Mouse (Mus musculus): ENCODE results near the gene Sergef.

Sergef gene

DNA sequence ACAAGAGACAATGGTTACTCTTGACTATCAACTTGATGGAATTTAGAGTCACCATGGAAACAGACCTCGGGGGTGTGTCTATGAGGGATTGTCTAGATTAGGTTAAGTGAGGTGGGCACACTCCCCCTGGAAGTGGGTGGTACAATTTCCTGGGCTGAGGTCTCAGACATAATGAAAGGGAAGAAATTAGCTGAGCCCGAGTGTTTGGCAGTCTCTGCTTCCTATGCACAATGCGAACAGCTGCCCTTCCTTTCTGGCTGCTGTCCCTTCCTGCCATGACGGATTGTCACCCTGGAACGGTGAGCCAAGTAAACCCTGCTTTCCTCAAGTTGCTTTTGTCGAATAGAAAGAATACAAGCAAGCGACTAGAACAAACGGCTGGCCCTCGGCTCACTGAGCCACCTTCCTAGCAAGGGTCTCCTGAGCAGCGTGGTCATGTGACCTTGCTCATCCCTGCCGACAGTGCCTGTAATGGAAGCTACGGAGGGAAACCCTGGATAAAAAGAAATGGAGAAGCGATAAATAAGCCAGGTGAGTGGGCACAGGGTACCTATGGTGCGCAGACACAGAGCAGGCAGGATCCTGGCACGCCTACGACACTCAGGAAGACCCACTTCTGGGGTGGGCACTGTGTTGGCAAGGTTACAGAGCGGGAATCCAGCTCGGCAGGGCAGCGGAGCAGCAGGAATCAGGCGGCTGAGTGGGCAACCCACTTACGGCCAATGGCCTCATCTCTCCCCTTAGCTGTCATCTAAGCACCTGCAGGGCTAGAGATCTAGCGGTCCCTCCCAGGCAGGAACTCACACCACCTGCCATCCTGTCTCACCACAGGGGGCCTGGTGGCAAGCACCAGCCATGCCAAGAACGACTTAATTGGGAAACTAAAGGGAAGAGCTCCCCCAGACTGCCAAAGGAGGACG lies 130.0 kb downstream of the Sergef start:
- intact Hi-C loops (cut with DNase I) = no loop called here

GRCm38 (mm10) chr7:46508590-46509318 lies 130.9 kb downstream of the Sergef start:
- intact Hi-C loops (cut with DNase I) = no loop called here

DNA sequence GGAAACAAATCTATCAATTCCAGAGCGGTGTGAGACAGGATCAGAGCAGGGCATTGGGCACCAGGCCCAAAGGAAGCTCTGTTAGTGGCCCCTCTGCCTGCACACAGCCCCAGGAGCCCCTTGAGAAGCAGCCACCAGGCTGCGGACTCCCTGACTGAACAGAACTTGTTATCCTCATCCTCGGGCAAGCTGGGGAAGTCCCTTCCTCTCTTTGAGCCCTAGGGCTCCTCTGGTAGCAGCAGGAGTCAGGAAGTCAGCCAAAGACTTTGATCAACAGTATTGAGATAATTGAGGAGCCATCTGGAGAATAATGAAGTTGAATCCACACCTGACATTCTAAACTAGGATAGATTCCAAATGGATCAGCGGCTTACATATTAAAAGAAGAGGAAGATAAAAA lies 135.4 kb downstream of the Sergef start:
- intact Hi-C loops (cut with DNase I) = no loop called here

GRCm38 (mm10) chr7:46502650-46503049 lies 137.0 kb downstream of the Sergef start:
- intact Hi-C loops (cut with DNase I) = no loop called here

DNA sequence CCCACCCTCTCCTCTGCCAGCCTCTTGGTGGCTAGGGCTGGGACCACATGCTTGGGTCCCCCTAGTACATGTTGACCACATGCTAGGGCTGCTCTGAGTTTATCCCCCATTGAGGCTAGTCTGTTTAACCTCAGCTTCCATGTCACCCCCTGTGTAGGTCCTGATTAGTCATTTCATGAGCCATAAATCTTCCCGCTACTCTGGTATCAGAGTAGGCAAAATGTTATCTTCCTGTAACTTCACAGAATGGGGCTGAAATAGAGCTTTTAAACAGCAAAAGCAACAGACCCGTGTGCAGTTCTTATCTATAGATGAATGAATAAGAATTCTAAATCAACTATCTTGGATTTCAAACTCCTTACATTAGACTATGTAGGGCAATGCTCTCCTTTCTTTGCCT lies 138.1 kb downstream of the Sergef start:
- intact Hi-C loops (cut with DNase I) = no loop called here

DNA sequence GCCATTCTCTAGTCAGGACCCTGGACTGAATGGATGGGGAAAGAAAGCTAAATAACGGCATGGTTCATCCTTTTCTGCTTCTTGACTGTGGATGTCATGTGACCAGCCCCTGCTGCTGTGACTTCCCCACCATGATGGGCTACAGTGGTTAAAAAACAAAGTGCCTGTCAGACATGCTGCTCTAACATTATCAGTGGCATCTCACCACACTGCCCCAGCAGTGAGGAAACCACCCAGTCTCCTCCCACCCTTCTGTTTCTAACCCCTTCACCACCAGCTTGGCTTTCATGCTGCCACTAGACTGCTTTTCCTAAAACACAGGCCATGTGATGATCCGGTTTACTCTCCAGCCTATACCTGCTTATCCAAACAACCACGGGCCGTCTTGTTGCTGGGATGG lies 140.0 kb downstream of the Sergef start:
- intact Hi-C loops (cut with DNase I) = no loop called here

- intact Hi-C loops (cut with DNase I) = no loop called here
Measured at GRCm38 (mm10) chr7:46492134-46492678, 147.4 kb downstream of the Sergef start.

GRCm38 (mm10) chr7:46487354-46487753 lies 152.3 kb downstream of the Sergef start:
- intact Hi-C loops (cut with DNase I) = no loop called here

DNA sequence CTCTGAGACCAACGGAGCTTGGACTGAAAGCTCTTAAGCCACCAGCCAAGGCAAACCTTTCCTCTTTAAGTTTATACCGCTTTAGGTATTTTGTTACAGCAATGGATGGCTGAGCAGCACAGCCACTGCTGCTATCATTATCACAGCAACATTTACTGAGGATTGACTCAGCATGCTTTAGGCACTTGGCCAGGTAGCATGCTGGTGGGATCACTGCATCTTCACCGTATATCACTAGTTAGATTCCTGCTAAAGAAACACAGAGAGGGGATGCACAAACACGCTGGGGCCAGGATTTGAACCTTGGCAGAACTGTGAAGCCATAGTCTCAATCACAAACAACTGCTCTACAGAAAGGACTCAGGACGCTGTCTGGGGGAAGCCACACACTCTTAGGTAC lies 152.8 kb downstream of the Sergef start:
- intact Hi-C loops (cut with DNase I) = no loop called here

DNA sequence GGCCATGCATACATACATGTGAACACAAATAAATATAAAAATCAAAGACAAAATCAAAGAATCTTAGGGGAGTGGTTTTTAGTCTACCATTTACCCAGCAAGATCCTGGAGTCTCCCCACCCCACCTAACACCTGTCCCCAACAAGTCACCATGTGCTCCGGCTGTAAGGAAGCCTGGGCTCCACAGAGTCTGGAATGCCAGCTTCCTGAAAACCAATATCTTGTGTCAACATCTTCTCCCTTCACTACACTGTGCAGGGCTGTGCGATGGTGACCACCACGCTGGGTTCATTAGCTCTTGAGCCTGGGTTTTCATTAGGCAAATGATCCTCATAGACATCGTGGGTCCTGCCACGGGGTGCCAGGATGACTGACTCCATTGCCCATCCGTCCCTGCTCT lies 155.4 kb downstream of the Sergef start:
- intact Hi-C loops (cut with DNase I) = no loop called here

DNA sequence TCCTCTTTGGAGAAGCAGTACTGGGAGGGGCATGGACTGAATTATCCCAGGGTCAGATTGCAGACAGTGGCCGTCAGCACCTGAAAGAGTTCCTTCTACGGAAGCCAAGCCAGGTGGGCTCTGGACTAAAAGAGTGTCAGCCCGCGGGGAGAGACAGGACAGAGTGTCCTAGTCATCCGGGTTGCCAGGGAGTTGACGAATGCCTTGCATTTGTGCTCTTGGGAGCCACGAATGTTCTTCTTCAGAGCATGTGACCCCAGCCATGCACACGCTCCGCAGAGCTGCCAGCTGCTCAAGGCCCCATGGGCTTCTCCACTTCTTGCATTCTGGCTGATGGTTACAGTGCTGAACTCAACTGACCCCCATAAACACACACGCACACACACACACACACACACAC lies 156.6 kb downstream of the Sergef start:
- intact Hi-C loops (cut with DNase I) = no loop called here

- intact Hi-C loops (cut with DNase I) = no loop called here
Measured at GRCm38 (mm10) chr7:46482099-46482531, 157.5 kb downstream of the Sergef start.

- intact Hi-C loops (cut with DNase I) = no loop called here
Measured at GRCm38 (mm10) chr7:46479793-46480192, 159.8 kb downstream of the Sergef start.

- intact Hi-C loops (cut with DNase I) = no loop called here
Measured at GRCm38 (mm10) chr7:46477456-46477855, 162.2 kb downstream of the Sergef start.

GRCm38 (mm10) chr7:46475464-46475863 lies 164.1 kb downstream of the Sergef start:
- intact Hi-C loops (cut with DNase I) = no loop called here

DNA sequence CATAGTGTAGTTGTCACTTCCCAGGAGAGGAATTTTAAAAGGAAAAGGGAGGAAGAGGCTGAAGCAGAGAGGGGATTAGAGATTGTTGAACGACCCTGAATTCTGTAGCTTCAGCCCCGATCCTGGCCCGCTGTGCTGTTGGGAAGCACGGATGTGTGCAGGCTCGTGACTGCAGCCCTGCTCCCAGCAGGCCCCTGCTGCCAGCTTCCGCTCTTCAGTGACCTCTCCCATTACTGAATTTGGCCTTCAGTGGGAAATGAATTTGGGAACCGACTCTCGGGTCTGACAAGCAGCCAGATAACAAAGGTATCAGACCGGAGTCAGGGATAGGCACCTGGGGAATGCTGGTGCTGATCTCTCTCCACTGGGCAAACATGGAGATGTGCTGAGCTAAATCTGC lies 166.5 kb downstream of the Sergef start:
- intact Hi-C loops (cut with DNase I) = no loop called here

DNA sequence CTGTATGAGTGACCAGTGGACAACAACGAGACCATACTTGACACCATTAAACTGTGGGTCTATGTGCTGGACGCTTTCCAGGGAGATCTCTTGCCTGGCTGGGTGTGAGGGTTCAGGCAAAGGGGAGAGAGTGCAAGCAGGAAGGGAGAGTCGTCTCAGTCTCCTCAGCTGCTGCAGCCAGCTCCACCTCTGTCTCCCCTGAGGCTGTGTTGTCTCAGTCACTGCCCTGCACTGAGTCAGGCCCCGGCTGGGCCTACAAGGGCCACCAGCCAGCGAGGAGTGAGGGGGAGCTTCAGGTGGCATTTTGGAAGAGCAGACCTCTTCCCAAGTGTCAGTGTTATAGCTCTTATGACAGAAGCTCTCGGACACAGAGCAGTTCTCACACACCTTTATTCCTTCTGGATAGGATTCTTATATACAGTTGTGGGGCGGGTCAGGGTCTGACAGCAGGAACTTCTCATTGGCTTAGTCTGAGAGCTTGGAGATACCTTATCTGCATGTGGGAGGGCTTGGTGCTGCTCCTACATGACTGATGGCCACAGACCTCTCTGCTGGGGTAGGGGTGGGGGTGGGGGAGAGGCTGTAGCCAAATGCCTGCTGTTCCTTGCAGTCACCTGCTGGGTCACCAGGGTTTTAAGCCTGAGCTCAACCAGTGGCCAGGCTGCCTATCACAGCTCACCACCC lies 168.4 kb downstream of the Sergef start:
- intact Hi-C loops (cut with DNase I) = no loop called here

DNA sequence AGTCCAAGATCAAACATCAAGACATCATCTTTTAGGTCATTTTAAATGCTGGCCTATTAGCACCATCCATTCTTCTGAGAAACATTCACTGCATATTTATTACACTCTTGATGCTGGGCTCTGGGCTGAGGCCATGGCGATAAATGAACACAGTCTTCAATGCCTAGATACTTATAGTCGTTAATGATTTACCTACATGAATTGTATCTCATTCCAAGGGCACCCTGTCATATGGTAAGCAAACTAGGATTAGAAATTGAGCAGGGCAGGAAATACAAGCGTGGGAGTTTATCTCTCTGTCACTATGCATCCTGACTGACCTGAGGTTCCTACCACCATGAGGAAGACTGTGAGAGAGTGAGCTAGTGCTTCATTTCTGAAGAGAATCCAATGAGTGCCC lies 170.1 kb downstream of the Sergef start:
- intact Hi-C loops (cut with DNase I) = no loop called here

DNA sequence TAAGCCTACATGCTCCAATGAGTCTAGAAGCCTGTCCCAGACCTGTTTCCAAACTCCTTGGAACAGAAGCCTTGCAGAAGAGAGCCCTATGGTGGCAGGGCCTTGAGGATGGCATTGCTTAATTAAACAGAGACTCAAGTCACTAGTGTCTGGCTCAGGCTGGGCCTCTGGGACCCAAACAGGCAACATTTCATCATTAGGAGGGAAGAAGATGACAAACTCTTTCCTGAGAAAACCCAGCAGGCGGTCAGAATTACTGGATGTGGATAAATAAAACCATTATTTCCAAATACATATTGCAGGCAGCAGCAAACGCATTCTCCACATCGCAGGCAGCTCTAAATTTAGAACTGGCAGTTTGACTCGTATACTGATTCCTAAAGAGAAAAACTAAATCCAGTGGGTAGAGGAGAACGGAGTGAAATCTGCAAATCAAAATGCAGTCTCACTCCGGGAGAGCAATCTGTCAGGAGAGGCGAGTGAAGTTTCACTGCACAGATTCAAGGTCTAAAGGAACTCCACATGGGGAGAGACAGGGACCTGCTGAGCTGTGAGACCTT lies 173.1 kb downstream of the Sergef start:
- intact Hi-C loops (cut with DNase I) = no loop called here

DNA sequence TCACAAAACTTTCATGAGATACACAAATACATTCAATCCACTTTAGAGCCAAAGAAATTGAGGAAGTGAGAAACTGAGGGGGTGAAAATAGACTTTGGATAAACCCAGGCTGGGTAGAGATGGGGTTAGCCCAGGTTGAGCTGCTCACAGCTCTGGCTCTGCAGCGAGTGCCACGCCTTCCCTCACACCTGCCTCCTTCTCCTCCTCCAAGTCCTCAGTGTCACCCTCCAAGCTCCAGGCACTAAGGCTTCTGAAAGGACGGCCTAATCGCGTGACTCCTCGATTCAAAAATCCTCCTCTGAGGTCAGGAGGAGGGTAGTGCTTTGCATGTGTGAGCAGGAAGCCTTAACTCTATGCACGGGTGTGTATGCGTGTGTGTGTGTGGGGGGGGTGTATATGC lies 176.5 kb downstream of the Sergef start:
- intact Hi-C loops (cut with DNase I) = no loop called here

- intact Hi-C loops (cut with DNase I) = no loop called here
Measured at GRCm38 (mm10) chr7:46462287-46462686, 177.3 kb downstream of the Sergef start.
